Mouse (Mus musculus): ENCODE results near the gene Lars2.

Gene Lars2

GRCm38 (mm10) chr9:123394856-123395255 is 28.1 kb downstream of the Lars2 start:
- DNase-seq: no peak

- DNase-seq: no peak
Observed at GRCm38 (mm10) chr9:123397701-123398100, 31.0 kb downstream of the Lars2 start.

GRCm38 (mm10) chr9:123402215-123402614 is 35.5 kb downstream of the Lars2 start:
- DNase-seq: no peak

GRCm38 (mm10) chr9:123403031-123403430 is 36.3 kb downstream of the Lars2 start:
- no peak for DNase-seq

GRCm38 (mm10) chr9:123405231-123405630 is 38.5 kb downstream of the Lars2 start:
- DNase-seq: no peak

- DNase-seq: no peak
Observed at GRCm38 (mm10) chr9:123408771-123409170, 42.0 kb downstream of the Lars2 start.

- DNase-seq: no peak
Observed at GRCm38 (mm10) chr9:123429863-123430262, 63.1 kb downstream of the Lars2 start.

GRCm38 (mm10) chr9:123430973-123431372 is 64.2 kb downstream of the Lars2 start:
- no peak for DNase-seq

- no peak for DNase-seq
Observed at GRCm38 (mm10) chr9:123438223-123438622, 71.5 kb downstream of the Lars2 start.

- DNase-seq: no peak
Observed at GRCm38 (mm10) chr9:123440230-123441058, 73.7 kb downstream of the Lars2 start.

- peak in 1 of 2 experiments; percentile 10 for DNase-seq
Observed at GRCm38 (mm10) chr9:123447101-123447500, 80.4 kb downstream of the Lars2 start.

GRCm38 (mm10) chr9:123448594-123448993 is 81.9 kb downstream of the Lars2 start:
- no peak for DNase-seq

GRCm38 (mm10) chr9:123450174-123450573 is 83.4 kb downstream of the Lars2 start:
- DNase-seq: peak in 1 of 2 experiments; percentile 63

- DNase-seq: no peak
Observed at GRCm38 (mm10) chr9:123451772-123452171, 85.0 kb downstream of the Lars2 start.

GRCm38 (mm10) chr9:123456634-123457602 is 90.2 kb downstream of the Lars2 start:
- DNase-seq: no peak

- no peak for DNase-seq
Observed at GRCm38 (mm10) chr9:123457603-123458002, 90.9 kb downstream of the Lars2 start.

GRCm38 (mm10) chr9:123467141-123467620 is 100.5 kb downstream of the Lars2 start:
- DNase-seq: no peak

GRCm38 (mm10) chr9:123468406-123469085 is 101.8 kb downstream of the Lars2 start:
- DNase-seq: no peak

GRCm38 (mm10) chr9:123469087-123469486 is 102.4 kb downstream of the Lars2 start:
- no peak for DNase-seq

- DNase-seq: no peak
Observed at GRCm38 (mm10) chr9:123473377-123473776, 106.7 kb downstream of the Lars2 start.

- no peak for DNase-seq
Observed at GRCm38 (mm10) chr9:123475569-123475968, 108.8 kb downstream of the Lars2 start.

GRCm38 (mm10) chr9:123478031-123478585 is 111.4 kb downstream of the Lars2 start:
- peak in 1 of 2 experiments; percentile 29 for DNase-seq
